Mouse (Mus musculus): ENCODE results near the gene Aurkaip1.

DNA sequence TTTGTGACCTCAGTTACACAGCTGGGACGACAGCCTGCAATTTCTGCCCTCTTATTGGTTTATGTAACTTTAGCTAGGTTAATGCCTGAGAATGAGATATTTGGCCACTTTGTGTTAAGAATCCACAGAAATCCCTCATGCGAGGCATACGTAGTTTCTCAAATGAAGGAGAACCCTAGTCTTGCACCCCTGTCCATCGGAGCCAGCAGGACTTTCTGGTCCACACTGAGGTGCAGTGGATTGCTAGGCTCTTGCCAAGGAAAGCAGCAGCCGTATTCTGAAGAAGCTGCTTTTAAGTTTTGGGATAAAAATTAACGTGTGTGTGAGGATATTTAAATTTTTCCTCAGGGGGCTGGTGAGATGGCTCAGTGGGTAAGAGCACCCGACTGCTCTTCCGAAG lies 476 bp upstream of the Aurkaip1 start:
- TF ChIP-seq POLR2A (IDR thresholded peaks at IDR 0.05; ENCODE audit: insufficient read depth, low read depth, low read length) (no peak), CTCF (IDR thresholded peaks at IDR 0.05) (no peak), EP300 (IDR thresholded peaks at IDR 0.05; ENCODE audit: insufficient read depth, low read depth, low read length) (no peak)
